Mouse (Mus musculus) mouse embryonic stem cell (cell line): Measurements from ENCODE around the gene Tceal1.

Experiments
- in situ Hi-C, 2 experiments: fragments of 300-500 bp; cut with MboI; formaldehyde crosslinking; loops; 1 replicate in 1 of 2; 3 replicates in 1 of 2; pipeline ENCODE4 v1.14.3; 2019 to 2020; ENCODE audit warnings: low sequenced_read_pairs in 2 of 2, low pct_unique_long_range_greater_than_20kb in 1 of 2, mixed read lengths in 1 of 2; ENCODE audit not compliant: unreplicated experiment in 1 of 2

The Tceal1 gene

GRCm38 (mm10) chrX:136742661-136743103 is 34.9 kb downstream of the Tceal1 start:
- in situ Hi-C loops = loop anchor here in 1 of 2 experiments (25.0 kb wide), 1 partner anchor 395 kb away; no protein-coding TSS in a partner anchor

DNA sequence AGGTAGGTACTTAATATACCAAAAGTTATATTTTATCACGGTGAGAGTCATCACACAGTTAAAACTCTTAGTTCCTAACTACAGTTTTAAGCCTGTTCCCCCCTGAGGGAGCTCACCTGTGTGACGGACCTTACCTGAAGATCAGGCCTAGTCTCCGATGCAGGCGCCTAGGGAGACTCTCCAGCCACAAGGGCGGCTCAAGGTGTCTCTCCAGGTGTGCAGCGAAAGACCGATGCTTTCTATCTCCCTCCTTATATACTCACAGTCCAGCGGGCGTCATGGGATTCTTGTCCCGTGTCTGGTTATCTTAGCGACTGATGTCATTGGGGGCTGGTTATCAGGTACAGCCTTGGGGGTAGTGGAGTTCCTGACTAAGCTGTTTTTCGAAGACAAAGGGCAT is 35.7 kb downstream of the Tceal1 start, which contains the start of gene Morf4l2:
Gene Morf4l2 (minus strand): TSS at position 232 of the 400 bp plus-strand sequence.
- in situ Hi-C loops = loop anchor here in 1 of 2 experiments (25.0 kb wide), 1 partner anchor 394 kb away; no protein-coding TSS in a partner anchor

DNA sequence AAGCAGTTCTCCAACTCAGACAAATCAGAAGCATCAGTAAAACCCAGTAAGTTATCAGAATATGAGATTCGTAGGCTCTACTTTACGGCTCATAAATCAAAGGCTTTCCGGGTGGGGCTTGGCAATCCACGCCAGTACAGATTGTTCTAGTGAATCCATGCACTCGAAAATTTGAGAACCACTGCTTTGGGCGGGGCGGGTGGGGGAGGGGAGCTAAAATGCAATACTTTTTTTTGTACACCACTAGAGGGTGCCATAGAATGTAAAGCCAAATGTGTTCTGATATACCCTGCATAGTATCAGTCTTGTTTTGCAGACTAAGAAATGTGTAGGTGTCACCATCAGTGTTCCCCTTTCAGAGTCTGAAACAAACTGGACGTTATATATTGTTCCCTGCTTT is 36.9 kb downstream of the Tceal1 start:
- in situ Hi-C loops = loop anchor here in 1 of 2 experiments (25.0 kb wide), 1 partner anchor 393 kb away; no protein-coding TSS in a partner anchor

DNA sequence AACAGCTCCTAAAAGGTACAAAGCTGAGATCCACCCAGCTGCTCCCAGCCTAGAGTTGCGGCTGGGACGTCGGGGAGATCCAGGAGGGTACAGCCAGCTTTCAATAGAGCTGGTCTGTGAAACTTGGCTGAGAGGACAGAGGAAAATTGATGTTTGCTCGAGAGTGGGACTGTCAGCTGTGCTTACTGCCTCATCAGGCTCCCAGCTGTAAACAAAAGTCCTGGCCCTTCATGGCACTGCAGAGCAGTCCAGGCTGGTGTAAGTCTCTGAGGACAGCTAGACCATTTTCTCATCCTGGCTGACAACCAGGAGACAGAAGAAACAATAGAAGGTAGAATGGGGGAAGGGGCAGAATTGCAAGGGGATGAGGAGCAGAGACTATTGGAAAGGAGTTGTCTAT is 41.5 kb downstream of the Tceal1 start:
- in situ Hi-C loops = loop anchor here in 1 of 2 experiments (25.0 kb wide), 1 partner anchor 388 kb away; no protein-coding TSS in a partner anchor

DNA sequence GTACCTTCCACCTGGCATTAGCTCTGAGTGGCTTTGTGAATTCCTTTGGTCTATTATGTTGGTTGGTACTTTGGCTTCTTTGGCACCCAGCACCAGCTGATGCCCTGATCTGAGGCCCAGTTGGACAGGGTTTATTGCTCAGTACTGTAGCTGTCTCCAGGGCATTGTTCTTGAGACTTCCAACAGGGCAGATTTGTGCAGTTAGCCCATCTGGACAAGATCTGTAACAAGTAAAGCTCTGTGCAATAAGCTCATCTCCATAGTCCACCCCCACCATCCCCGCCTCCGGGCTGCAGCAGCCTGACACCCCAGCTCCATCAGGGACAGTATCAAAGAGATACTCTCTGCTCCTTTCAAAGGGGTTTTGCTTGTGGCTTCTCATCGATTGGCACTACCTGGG is 47.7 kb downstream of the Tceal1 start:
- in situ Hi-C loops = no loop called here
